ENCODE assay signal across 22 mouse cellular contexts in genomic region chr9:77510574-77510973, GRCm38 (mm10). TPM values are rescaled to one million over a fixed set of nuclear protein-coding genes. Genes with fewer than 3 reads are reported as not detected.
DNase-seq lines count a peak whose midpoint lies in the region; ATAC-seq and TF ChIP-seq lines count a peak whose summit lies in the region.
"Had no signal": no experiment of that assay in that cellular context is flagged by ENCODE, and none has a peak within 500 bp of the region (broad histone marks: within the 10 kb centered on the region; RNA-seq: fewer than 3 reads in every experiment).

No protein-coding gene starts in this region.

- ATAC-seq in lung, embryonic 16.5 days (ENCODE audit: low read depth), result peak; percentile 56; the same call in 1 of the 2 replicates
- ATAC-seq: CD4-positive, CD25-positive, alpha-beta regulatory T cell, adult 4 months; forebrain, embryonic 15.5 days; hindbrain, postnatal 0 days had no signal

- no peaks in the 10 kb centered on the region for H3K27me3 ChIP-seq in lung, embryonic 16.5 days (ENCODE audit: control insufficient read depth, insufficient read depth, low read depth, low read length)
- H3K27me3 ChIP-seq: forebrain, embryonic 15.5 days; heart, embryonic 13.5 days had no signal

- no peak overlapping the region for H3K4me2 ChIP-seq in lung, embryonic 16.5 days (ENCODE audit: low read depth, low read length)
- H3K4me2 ChIP-seq: forebrain, embryonic 15.5 days; heart, embryonic 13.5 days; hindbrain, embryonic 14.5 days had no signal

- no peak overlapping the region for H3K9ac ChIP-seq in lung, embryonic 16.5 days (ENCODE audit: low read length)
- H3K9ac ChIP-seq: forebrain, embryonic 15.5 days; heart, embryonic 13.5 days; hindbrain, embryonic 14.5 days had no signal

- peaks cover 17% of the 10 kb centered on the region for H3K4me1 ChIP-seq in lung, embryonic 16.5 days (replicated peaks; ENCODE audit: control insufficient read depth, insufficient read depth, low read length)
- H3K4me1 ChIP-seq in lung, adult 2 months (ENCODE audit: control insufficient read depth, insufficient read depth, low read length), result peaks cover 7% of the 10 kb centered on the region

- TF ChIP-seq POLR2A in lung, adult 2 months (IDR thresholded peaks at IDR 0.05; ENCODE audit: borderline replicate concordance, extremely low read depth, low read depth, low read length), result no peak

- no peak for TF ChIP-seq CTCF in lung, adult 2 months (IDR thresholded peaks at IDR 0.05; ENCODE audit: insufficient read depth, low read length)

- no peak overlapping the region for H3K4me3 ChIP-seq in lung, embryonic 16.5 days (ENCODE audit: low read length)
- H3K4me3 ChIP-seq in lung, adult 2 months (replicated peaks; ENCODE audit: extremely low read depth, low read depth, low read length), result no peak overlapping the region
- H3K4me3 ChIP-seq: forebrain, embryonic 10.5 days; forebrain, embryonic 15.5 days; heart, adult 2 months; heart, embryonic 10.5 days; heart, embryonic 13.5 days had no signal

- no peaks in the 10 kb centered on the region for H3K36me3 ChIP-seq in lung, embryonic 16.5 days (ENCODE audit: control insufficient read depth, insufficient read depth, low read length)
- H3K36me3 ChIP-seq: forebrain, embryonic 15.5 days; heart, embryonic 10.5 days; heart, embryonic 13.5 days had no signal

- no peak for DNase-seq in lung, adult 2 months
- peak; percentile 4 for DNase-seq in thymus, postnatal 14 days
- no peak for DNase-seq in thymus, postnatal 4 days
- peak; percentile 29 for DNase-seq in lung, postnatal 36 days
- no peak for DNase-seq in adipocyte (ENCODE audit: low spot score)
- DNase-seq: adrenal gland, adult 8-10 months; adrenal gland, postnatal 25 days; cerebellum, adult 18-20 months; cerebellum, adult 9-10 months; cerebellum, postnatal 14 days; gastrocnemius, postnatal 25 days; heart, adult 2 months; heart, postnatal 14 days; heart, postnatal 4 days had no signal

- no peaks in the 10 kb centered on the region for H3K9me3 ChIP-seq in lung, embryonic 16.5 days (ENCODE audit: control insufficient read depth, low read length)
- H3K9me3 ChIP-seq: forebrain, embryonic 10.5 days; forebrain, embryonic 15.5 days; heart, embryonic 10.5 days; heart, embryonic 13.5 days had no signal

- H3K27ac ChIP-seq in lung, embryonic 16.5 days (ENCODE audit: low read length), result no peak overlapping the region
- H3K27ac ChIP-seq: forebrain, embryonic 10.5 days; forebrain, embryonic 15.5 days; heart, adult 2 months; heart, embryonic 10.5 days; heart, embryonic 13.5 days; hindbrain, embryonic 14.5 days had no signal

- 38% methylated on average over 8 of the region's 8 CpGs for WGBS in lung, embryonic 16.5 days
- WGBS in lung, adult 2 months, result 64% methylated on average over 8 of the region's 8 CpGs

RNA-seq across cellular contexts. Expression of gene Lrrc1, which starts 34.1 kb away (rescaled TPM):
- 10.3 and 11.7 TPM in 2 replicates for polyA plus RNA-seq in lung, embryonic 16.5 days (2015; fragmentation: Nextera tagmentation; extraction: Ambion mirVana)
- polyA plus RNA-seq in lung, adult 2 months (2012; rRNA removed), result 36.7 and 45.3 TPM in 2 replicates

Comparison
In these comparisons a context has a peak if more than half of its experiments do, and no peak if none do; other contexts are left out.
1. DNase-seq: peak in thymus, postnatal 14 days (single experiment) and lung, postnatal 36 days (single experiment); none in lung, adult 2 months (single experiment), thymus, postnatal 4 days (single experiment) and adipocyte (single experiment).